Mouse (Mus musculus): Measurements from ENCODE around the gene Tsku. TPM values are rescaled to one million over a fixed set of nuclear protein-coding genes. Genes with fewer than 3 reads are reported as not detected.

Gene Tsku
- polyA plus RNA-seq, 1 experiment from 2014 or later, result 29.9 TPM

GRCm38 (mm10) chr7:98383337-98383736 is 22.2 kb upstream of the Tsku start:
- DNase-seq (ENCODE audit: low spot score), result peak; percentile 70
- H3K9ac ChIP-seq (ENCODE audit: low read length), result no peak overlapping the region
- peak; percentile 85 for ATAC-seq (ENCODE audit: low FRiP score, low TSS enrichment)

GRCm38 (mm10) chr7:98382784-98383183 is 21.7 kb upstream of the Tsku start:
- DNase-seq (ENCODE audit: low spot score) (no peak), ATAC-seq (ENCODE audit: low FRiP score, low TSS enrichment) (no peak)
- 74% methylated on average over 6 of the region's 6 CpGs for WGBS
- Histone ChIP-seq H3K9me3 (ENCODE audit: control insufficient read depth, low read length) (no peaks in the 10 kb centered on the region), H3K4me3 (ENCODE audit: low read depth, low read length) (no peak overlapping the region), H3K27me3 (ENCODE audit: control insufficient read depth, insufficient read depth, low read length) (no peaks in the 10 kb centered on the region), H3K4me1 (replicated peaks; ENCODE audit: control insufficient read depth, insufficient read depth) (peaks cover 4% of the 10 kb centered on the region; the same call in 1 of the 2 replicates), H3K9ac (ENCODE audit: low read length) (no peak overlapping the region), H3K36me3 (ENCODE audit: control insufficient read depth, insufficient read depth, low read length) (no peaks in the 10 kb centered on the region), H3K4me2 (replicated peaks; ENCODE audit: low read depth) (no peak overlapping the region), H3K27ac (replicated peaks) (peak overlapping the region; percentile 40)
- TF ChIP-seq EP300 (optimal IDR thresholded peaks at IDR 0.05) (no peak), CTCF (IDR thresholded peaks at IDR 0.05; ENCODE audit: low read depth) (no peak)

More at GRCm38 (mm10) chr7:98383337-98383736, 22.2 kb upstream of the Tsku start:
- peak overlapping the region; percentile 40 for H3K27ac ChIP-seq (replicated peaks)
- no peak overlapping the region for H3K4me2 ChIP-seq (replicated peaks; ENCODE audit: low read depth)
- TF ChIP-seq EP300 (optimal IDR thresholded peaks at IDR 0.05) (no peak), CTCF (IDR thresholded peaks at IDR 0.05; ENCODE audit: low read depth) (no peak)
- H3K36me3 ChIP-seq (ENCODE audit: control insufficient read depth, insufficient read depth, low read length), result no peaks in the 10 kb centered on the region
- no peaks in the 10 kb centered on the region for H3K9me3 ChIP-seq (ENCODE audit: control insufficient read depth, low read length)
- no peaks in the 10 kb centered on the region for H3K27me3 ChIP-seq (ENCODE audit: control insufficient read depth, insufficient read depth, low read length)
- no peak overlapping the region for H3K4me3 ChIP-seq (ENCODE audit: low read depth, low read length)
- 44% methylated on average over 4 of the region's 4 CpGs for WGBS
- peaks cover 4% of the 10 kb centered on the region; the same call in 1 of the 2 replicates for H3K4me1 ChIP-seq (replicated peaks; ENCODE audit: control insufficient read depth, insufficient read depth)

- H3K9me3 ChIP-seq (ENCODE audit: control insufficient read depth, low read length), result no peaks in the 10 kb centered on the region
- WGBS, result 64% methylated on average over 6 of the region's 6 CpGs
- no peak overlapping the region for H3K4me2 ChIP-seq (replicated peaks; ENCODE audit: low read depth)
- H3K36me3 ChIP-seq (ENCODE audit: control insufficient read depth, insufficient read depth, low read length), result no peaks in the 10 kb centered on the region
- ATAC-seq (ENCODE audit: low FRiP score, low TSS enrichment) (no peak), DNase-seq (ENCODE audit: low spot score) (no peak)
- no peak overlapping the region for H3K9ac ChIP-seq (ENCODE audit: low read length)
- no peaks in the 10 kb centered on the region for H3K27me3 ChIP-seq (ENCODE audit: control insufficient read depth, insufficient read depth, low read length)
- H3K4me1 ChIP-seq (replicated peaks; ENCODE audit: control insufficient read depth, insufficient read depth), result peaks cover 4% of the 10 kb centered on the region; the same call in 1 of the 2 replicates
- H3K4me3 ChIP-seq (ENCODE audit: low read depth, low read length), result no peak overlapping the region
- no peak for TF ChIP-seq CTCF (IDR thresholded peaks at IDR 0.05; ENCODE audit: low read depth)
- TF ChIP-seq EP300 (optimal IDR thresholded peaks at IDR 0.05), result no peak
- no peak overlapping the region for H3K27ac ChIP-seq (replicated peaks)
These were observed 19.2 kb upstream of the Tsku start for GRCm38 (mm10) chr7:98380224-98380925.

GRCm38 (mm10) chr7:98379232-98379631 is 18.1 kb upstream of the Tsku start:
- Histone ChIP-seq H3K9ac (ENCODE audit: low read length) (no peak overlapping the region), H3K36me3 (ENCODE audit: control insufficient read depth, insufficient read depth, low read length) (no peaks in the 10 kb centered on the region), H3K4me3 (ENCODE audit: low read depth, low read length) (no peak overlapping the region), H3K4me2 (replicated peaks; ENCODE audit: low read depth) (no peak overlapping the region), H3K27me3 (ENCODE audit: control insufficient read depth, insufficient read depth, low read length) (no peaks in the 10 kb centered on the region), H3K9me3 (ENCODE audit: control insufficient read depth, low read length) (no peaks in the 10 kb centered on the region), H3K27ac (replicated peaks) (no peak overlapping the region; the same call in 1 of the 2 replicates), H3K4me1 (replicated peaks; ENCODE audit: control insufficient read depth, insufficient read depth) (peaks cover 4% of the 10 kb centered on the region; the same call in 1 of the 2 replicates)
- DNase-seq (ENCODE audit: low spot score) (no peak), ATAC-seq (ENCODE audit: low FRiP score, low TSS enrichment) (no peak)
- no peak for TF ChIP-seq CTCF (IDR thresholded peaks at IDR 0.05; ENCODE audit: low read depth)
- no peak for TF ChIP-seq EP300 (optimal IDR thresholded peaks at IDR 0.05)
- WGBS, result 70% methylated on average over 4 of the region's 4 CpGs

GRCm38 (mm10) chr7:98377257-98377656 is 16.1 kb upstream of the Tsku start:
- H3K9me3 ChIP-seq (ENCODE audit: control insufficient read depth, low read length), result no peaks in the 10 kb centered on the region
- TF ChIP-seq CTCF (IDR thresholded peaks at IDR 0.05; ENCODE audit: low read depth), result no peak
- no peak for TF ChIP-seq EP300 (optimal IDR thresholded peaks at IDR 0.05)
- ATAC-seq (ENCODE audit: low FRiP score, low TSS enrichment) (peak; percentile 52), DNase-seq (ENCODE audit: low spot score) (peak; percentile 52)
- H3K9ac ChIP-seq (ENCODE audit: low read length), result no peak overlapping the region
- H3K36me3 ChIP-seq (ENCODE audit: control insufficient read depth, insufficient read depth, low read length), result no peaks in the 10 kb centered on the region
- H3K4me3 ChIP-seq (ENCODE audit: low read depth, low read length), result no peak overlapping the region
- no peak overlapping the region for H3K4me2 ChIP-seq (replicated peaks; ENCODE audit: low read depth)
- no peak overlapping the region for H3K27ac ChIP-seq (replicated peaks)
- H3K4me1 ChIP-seq (replicated peaks; ENCODE audit: control insufficient read depth, insufficient read depth), result no peaks in the 10 kb centered on the region; the same call in 1 of the 2 replicates
- H3K27me3 ChIP-seq (ENCODE audit: control insufficient read depth, insufficient read depth, low read length), result no peaks in the 10 kb centered on the region
- WGBS, result 44% methylated on average over 5 of the region's 5 CpGs

- TF ChIP-seq EP300 (optimal IDR thresholded peaks at IDR 0.05), result no peak
- WGBS, result 45% methylated on average over 4 of the region's 4 CpGs
- H3K27ac ChIP-seq (replicated peaks), result no peak overlapping the region
- ATAC-seq (ENCODE audit: low FRiP score, low TSS enrichment) (no peak), DNase-seq (ENCODE audit: low spot score) (no peak)
- no peak overlapping the region for H3K4me3 ChIP-seq (ENCODE audit: low read depth, low read length)
- no peaks in the 10 kb centered on the region for H3K9me3 ChIP-seq (ENCODE audit: control insufficient read depth, low read length)
- no peak overlapping the region for H3K9ac ChIP-seq (ENCODE audit: low read length)
- H3K36me3 ChIP-seq (ENCODE audit: control insufficient read depth, insufficient read depth, low read length), result no peaks in the 10 kb centered on the region
- H3K4me2 ChIP-seq (replicated peaks; ENCODE audit: low read depth), result no peak overlapping the region
- H3K27me3 ChIP-seq (ENCODE audit: control insufficient read depth, insufficient read depth, low read length), result no peaks in the 10 kb centered on the region
- no peaks in the 10 kb centered on the region for H3K4me1 ChIP-seq (replicated peaks; ENCODE audit: control insufficient read depth, insufficient read depth)
These were observed 10.0 kb upstream of the Tsku start for GRCm38 (mm10) chr7:98371161-98371560.
